ENCODE assay signal across 9 mouse cellular contexts in the genomic region with DNA sequence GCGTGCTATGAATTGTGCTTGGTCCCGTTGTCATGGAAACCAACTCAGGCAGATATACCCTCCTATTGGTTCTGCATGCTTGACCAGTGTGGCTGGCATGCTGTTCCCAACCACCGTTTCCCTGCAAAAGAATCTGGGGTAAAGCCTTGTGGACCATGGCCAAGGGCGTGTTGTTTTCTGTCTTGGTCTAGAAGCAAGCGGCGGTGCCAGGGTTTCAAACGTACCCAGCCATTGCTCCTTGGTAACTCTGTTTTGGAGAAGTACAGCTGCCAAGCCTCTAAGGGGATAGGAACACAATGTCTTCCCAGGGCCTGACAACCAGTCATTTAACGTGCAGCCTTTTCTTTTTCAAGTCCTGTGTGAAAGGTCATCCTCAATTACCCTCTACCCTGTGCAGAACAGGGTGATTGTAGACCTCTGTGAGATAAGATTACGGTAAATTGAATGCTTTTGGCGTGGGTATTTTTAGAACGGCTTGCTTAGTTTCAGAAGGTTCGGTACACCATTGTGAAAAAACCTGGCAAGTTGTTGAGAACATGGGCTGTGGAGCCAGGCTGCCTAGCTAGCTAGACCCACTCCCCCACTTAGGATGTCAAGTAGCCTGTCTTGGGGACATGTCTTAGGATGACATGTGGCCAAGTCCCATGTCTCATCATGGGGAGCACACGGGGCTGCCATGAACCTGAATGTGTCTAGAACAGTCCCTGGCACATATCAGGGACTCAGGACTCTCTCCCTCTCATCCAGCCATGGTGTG. TPM values are rescaled to one million over a fixed set of nuclear protein-coding genes. Genes with fewer than 3 reads are reported as not detected.
DNase-seq lines count a peak whose midpoint lies in the region; ATAC-seq and TF ChIP-seq lines count a peak whose summit lies in the region.
"Had no signal": no experiment of that assay in that cellular context is flagged by ENCODE, and none has a peak within 500 bp of the region (broad histone marks: within the 10 kb centered on the region; RNA-seq: fewer than 3 reads in every experiment).

No protein-coding gene starts in this region.

- 61% methylated on average over 13 of the region's 13 CpGs for whole genome bisulfite sequencing in midbrain, postnatal 0 days
- 67% methylated on average over 13 of the region's 13 CpGs for WGBS in intestine, embryonic 16.5 days

- no peaks in the 10 kb centered on the region for H3K9me3 ChIP-seq in midbrain, postnatal 0 days (ENCODE audit: low read length)
- no peaks in the 10 kb centered on the region for H3K9me3 ChIP-seq in intestine, embryonic 16.5 days (ENCODE audit: control insufficient read depth, low read length)
- H3K9me3 ChIP-seq: neural tube, embryonic 12.5 days had no signal

- intact Hi-C loops in heart, postnatal 10 days (cut with DNase I): loop anchor here (10.0 kb wide), 2 partner anchors 525 to 595 kb away; no protein-coding TSS in a partner anchor

- H3K4me2 ChIP-seq in midbrain, postnatal 0 days (ENCODE audit: low read depth, low read length, poor library complexity, severe bottlenecking): no peak overlapping the region
- H3K4me2 ChIP-seq in intestine, embryonic 16.5 days (ENCODE audit: low read depth, low read length): no peak overlapping the region
- H3K4me2 ChIP-seq: neural tube, embryonic 12.5 days had no signal

- TF ChIP-seq CTCF in cortical plate, adult 2 months (IDR thresholded peaks at IDR 0.05; ENCODE audit: extremely low read depth, insufficient read depth, low read length): no peak
- TF ChIP-seq CTCF in midbrain, postnatal 0 days (IDR thresholded peaks at IDR 0.05): no peak

- H3K4me1 ChIP-seq in cortical plate, adult 2 months (ENCODE audit: control insufficient read depth, insufficient read depth, low read length): no peaks in the 10 kb centered on the region
- no peaks in the 10 kb centered on the region for H3K4me1 ChIP-seq in midbrain, postnatal 0 days (ENCODE audit: insufficient read depth, low read length)
- H3K4me1 ChIP-seq in intestine, embryonic 16.5 days (ENCODE audit: control insufficient read depth, insufficient read depth, low read length): peaks cover 27% of the 10 kb centered on the region

- peaks cover 22% of the 10 kb centered on the region for H3K27me3 ChIP-seq in midbrain, postnatal 0 days (ENCODE audit: insufficient read depth, low read length)
- H3K27me3 ChIP-seq in intestine, embryonic 16.5 days (replicated peaks; ENCODE audit: control insufficient read depth, insufficient read depth, low read length): peaks cover 11% of the 10 kb centered on the region

- ATAC-seq in midbrain, postnatal 0 days (ENCODE audit: low FRiP score): peak; percentile 69
- no peak for ATAC-seq in intestine, embryonic 16.5 days

- no peak for TF ChIP-seq POLR2A in cortical plate, adult 2 months (IDR thresholded peaks at IDR 0.05; ENCODE audit: extremely low read depth, insufficient read depth, low read length)

- DNase-seq in layer of hippocampus, adult 11-12 months (ENCODE audit: low spot score): peak; percentile 82
- DNase-seq in layer of hippocampus, postnatal 25 days (ENCODE audit: extremely low spot score in 1 of 2, low spot score in 1 of 2): no peak
- peak; percentile 31 to 60 for DNase-seq in heart, postnatal 10 days
- peak; percentile 92 for DNase-seq in midbrain, postnatal 0 days (ENCODE audit: low spot score)
- no peak for DNase-seq in spleen, adult 18-20 months

- H3K36me3 ChIP-seq in midbrain, postnatal 0 days (ENCODE audit: insufficient read depth, low read length): no peaks in the 10 kb centered on the region
- no peaks in the 10 kb centered on the region for H3K36me3 ChIP-seq in intestine, embryonic 16.5 days (ENCODE audit: control insufficient read depth, insufficient read depth, low read length)
- H3K36me3 ChIP-seq: neural tube, embryonic 12.5 days had no signal

- no peak overlapping the region for H3K9ac ChIP-seq in midbrain, postnatal 0 days (replicated peaks; ENCODE audit: low read length, poor library complexity, severe bottlenecking)
- H3K9ac ChIP-seq in intestine, embryonic 16.5 days (ENCODE audit: low read depth, low read length): no peak overlapping the region
- H3K9ac ChIP-seq: neural tube, embryonic 12.5 days had no signal

- no peak overlapping the region for H3K4me3 ChIP-seq in cortical plate, adult 2 months (ENCODE audit: insufficient read depth, low read length)
- H3K4me3 ChIP-seq in midbrain, postnatal 0 days (ENCODE audit: low read depth, low read length): no peak overlapping the region
- H3K4me3 ChIP-seq in intestine, embryonic 16.5 days (ENCODE audit: low read length): no peak overlapping the region
- H3K4me3 ChIP-seq: neural tube, embryonic 12.5 days had no signal

- H3K27ac ChIP-seq in cortical plate, adult 2 months (ENCODE audit: insufficient read depth, low read length): peak overlapping the region; percentile 36
- H3K27ac ChIP-seq in midbrain, postnatal 0 days (ENCODE audit: low read depth, low read length): peak overlapping the region; percentile 21; the same call in 1 of the 2 replicates
- H3K27ac ChIP-seq in intestine, embryonic 16.5 days (ENCODE audit: low read length): no peak overlapping the region
- H3K27ac ChIP-seq: neural tube, embryonic 12.5 days had no signal

RNA-seq across cellular contexts. Expression of gene Mt1, which starts 10.6 kb away (rescaled TPM):
- 100 to 1,000 TPM; 584 to 804 TPM for total RNA-seq in layer of hippocampus, postnatal 25 days (2021)
- 1,137 and 1,412 TPM in 2 replicates for polyA plus RNA-seq in cortical plate, adult 2 months (2012; rRNA removed)
- total RNA-seq in heart, postnatal 10 days (2021): 100 to 1,000 TPM; 104 to 394 TPM
- 460 and 504 TPM in 2 replicates for total RNA-seq in midbrain, postnatal 0 days (2014; rRNA removed)
- 387 and 420 TPM in 2 replicates for polyA plus RNA-seq in midbrain, postnatal 0 days (2015; fragmentation: Nextera tagmentation; extraction: Ambion mirVana)
- polyA plus RNA-seq in intestine, embryonic 16.5 days (2015; fragmentation: Nextera tagmentation; extraction: Ambion mirVana): 3,631 and 3,684 TPM in 2 replicates

RNA-seq across cellular contexts. Expression of gene Mt2, which starts 17.0 kb away (rescaled TPM):
- 100 to 1,000 TPM; 381 to 701 TPM for total RNA-seq in layer of hippocampus, postnatal 25 days (2021)
- 559 and 591 TPM in 2 replicates for polyA plus RNA-seq in cortical plate, adult 2 months (2012; rRNA removed)
- total RNA-seq in heart, postnatal 10 days (2021): 10 to 100 TPM in 1 of 2 experiments, 1 to 10 TPM in 1; 9.4 to 87.4 TPM
- 57.7 and 131 TPM in 2 replicates for total RNA-seq in midbrain, postnatal 0 days (2014; rRNA removed)
- 92.3 and 101 TPM in 2 replicates for polyA plus RNA-seq in midbrain, postnatal 0 days (2015; fragmentation: Nextera tagmentation; extraction: Ambion mirVana)
- 600 and 738 TPM in 2 replicates for polyA plus RNA-seq in intestine, embryonic 16.5 days (2015; fragmentation: Nextera tagmentation; extraction: Ambion mirVana)

RNA-seq across cellular contexts. Expression of gene Nup93, which starts 24.9 kb away (rescaled TPM):
- 10 to 100 TPM; 42.5 to 60.5 TPM for total RNA-seq in layer of hippocampus, postnatal 25 days (2021)
- polyA plus RNA-seq in cortical plate, adult 2 months (2012; rRNA removed): 26.5 and 27.2 TPM in 2 replicates
- total RNA-seq in heart, postnatal 10 days (2021): 10 to 100 TPM; 27.6 to 28.3 TPM
- total RNA-seq in midbrain, postnatal 0 days (2014; rRNA removed): 47.9 and 65.3 TPM in 2 replicates
- 38.4 and 39.9 TPM in 2 replicates for polyA plus RNA-seq in midbrain, postnatal 0 days (2015; fragmentation: Nextera tagmentation; extraction: Ambion mirVana)
- 56.9 and 66.4 TPM in 2 replicates for polyA plus RNA-seq in intestine, embryonic 16.5 days (2015; fragmentation: Nextera tagmentation; extraction: Ambion mirVana)

RNA-seq across cellular contexts. Expression of gene Mt3, which starts 37.0 kb away (rescaled TPM):
- total RNA-seq in layer of hippocampus, postnatal 25 days (2021): 1,000 to 10,000 TPM; 1,168 to 1,277 TPM
- polyA plus RNA-seq in cortical plate, adult 2 months (2012; rRNA removed): 1,778 and 1,863 TPM in 2 replicates
- total RNA-seq in heart, postnatal 10 days (2021): 10 to 100 TPM; 12.5 to 14.5 TPM
- total RNA-seq in midbrain, postnatal 0 days (2014; rRNA removed): 571 and 599 TPM in 2 replicates
- 314 and 354 TPM in 2 replicates for polyA plus RNA-seq in midbrain, postnatal 0 days (2015; fragmentation: Nextera tagmentation; extraction: Ambion mirVana)
- polyA plus RNA-seq in intestine, embryonic 16.5 days (2015; fragmentation: Nextera tagmentation; extraction: Ambion mirVana): 5.4 and 5.5 TPM in 2 replicates

RNA-seq across cellular contexts. Expression of gene Mt4, which starts 52.5 kb away (rescaled TPM):
- total RNA-seq in layer of hippocampus, postnatal 25 days (2021): not detected
- not detected in 2 replicates for polyA plus RNA-seq in cortical plate, adult 2 months (2012; rRNA removed)
- total RNA-seq in heart, postnatal 10 days (2021): not detected
- not detected in 2 replicates for total RNA-seq in midbrain, postnatal 0 days (2014; rRNA removed)
- polyA plus RNA-seq in midbrain, postnatal 0 days (2015; fragmentation: Nextera tagmentation; extraction: Ambion mirVana): not detected in 2 replicates
- polyA plus RNA-seq in intestine, embryonic 16.5 days (2015; fragmentation: Nextera tagmentation; extraction: Ambion mirVana): 5.5 and 6.3 TPM in 2 replicates
- total RNA-seq: left cerebral cortex, postnatal 36 days had no signal
- polyA plus RNA-seq: neural tube, embryonic 12.5 days had no signal

Comparison
In these comparisons a context has a peak if more than half of its experiments do, and no peak if none do; other contexts are left out.
1. DNase-seq: peak in layer of hippocampus, adult 11-12 months (single experiment), heart, postnatal 10 days (2 of 2) and midbrain, postnatal 0 days (single experiment); none in layer of hippocampus, postnatal 25 days (0 of 2) and spleen, adult 18-20 months (0 of 2).